Mouse (Mus musculus) thymus, adult 2 months (tissue): ENCODE results near the gene Gm10382.
"Not testable (repeated sequence)": the region's sequence is repeated elsewhere in the genome, so short reads cannot be mapped to it uniquely, and the experiment has no call there.

Experiments
- CTCF ChIP-seq: fragments of 200-500 bp; IDR thresholded peaks from 2 replicates; pipeline ENCODE4 v1.5.1; 2012; ENCODE audit warnings: mild to moderate bottlenecking, control low read depth, low read length, moderate library complexity, borderline replicate concordance; ENCODE audit not compliant: control insufficient read depth, poor library complexity, insufficient read depth; ENCODE audit errors: extremely low read depth
- POLR2A ChIP-seq: fragments of 200-500 bp; IDR thresholded peaks from 2 replicates; pipeline ENCODE4 v1.6.1; 2012; ENCODE audit warnings: mild to moderate bottlenecking, low read length, control low read depth, moderate library complexity; ENCODE audit not compliant: control insufficient read depth, poor library complexity, insufficient read depth; ENCODE audit errors: extremely low read depth

GRCm38 (mm10) chr5:125432324-125432723 is 43.2 kb downstream of the Gm10382 start:
- TF ChIP-seq CTCF, POLR2A: not testable (repeated sequence)
